Mouse (Mus musculus) neural tube, embryonic 11.5 days (tissue): ENCODE measurements at regions not wholly inside any gene's neighbourhood (a gene's known extent, or its start where the extent isn't known, plus 50 kb on each side); places are given as distances from the start of the nearest gene placed in this dataset.

Source experiments
- ATAC-seq: fragments of 200-750 bp; cut with Nextera tagmentation; 2 replicates; pipeline ENCODE4 v1.8.0; 2017; ENCODE audit warnings: moderate number of reproducible peaks, mild to moderate bottlenecking, moderate TSS enrichment, moderate library complexity; ENCODE audit not compliant: insufficient read depth, low FRiP score, low TSS enrichment
- DNase-seq: peaks from one replicate; pipeline ENCODE4 v3.0.0-alpha.2; 2015; ENCODE audit warnings: low spot score
- H3K27ac ChIP-seq: fragments of 300-500 bp; sonication (generic); 2 replicates; pipeline ENCODE4 v1.5.1; 2014; ENCODE audit warnings: low read depth, mild to moderate bottlenecking, low read length
- H3K27me3 ChIP-seq: fragments of 300-500 bp; sonication (generic); 2 replicates; pipeline ENCODE4 v1.6.1; 2014; ENCODE audit warnings: mild to moderate bottlenecking, low read length, mixed read lengths; ENCODE audit not compliant: control insufficient read depth, insufficient read depth
- H3K36me3 ChIP-seq: fragments of 300-500 bp; sonication (generic); 2 replicates; pipeline ENCODE4 v1.6.1; 2014; ENCODE audit warnings: mild to moderate bottlenecking, low read length, moderate library complexity, mixed read lengths; ENCODE audit not compliant: control insufficient read depth, insufficient read depth
- H3K4me1 ChIP-seq: fragments of 300-500 bp; sonication (generic); 2 replicates; pipeline ENCODE4 v1.6.1; 2014; ENCODE audit warnings: low read length, mixed read lengths; ENCODE audit not compliant: control insufficient read depth, insufficient read depth
- H3K4me2 ChIP-seq: fragments of 300-500 bp; sonication (generic); 2 replicates; pipeline ENCODE4 v1.6.1; 2014; ENCODE audit warnings: low read depth, mild to moderate bottlenecking, moderate library complexity
- H3K4me3 ChIP-seq: fragments of 300-500 bp; sonication (generic); 2 replicates; pipeline ENCODE4 v1.5.1; 2014; ENCODE audit warnings: low read depth, low read length
- H3K9ac ChIP-seq: fragments of 300-500 bp; sonication (generic); 2 replicates; pipeline ENCODE4 v1.6.1; 2014; ENCODE audit warnings: mild to moderate bottlenecking, low read length
- H3K9me3 ChIP-seq: fragments of 300-500 bp; sonication (generic); 2 replicates; pipeline ENCODE4 v1.6.1; 2016; ENCODE audit warnings: low read length; ENCODE audit not compliant: control insufficient read depth
- WGBS: fragments of 180-500 bp; shearing (Covaris S2); extraction: QIAGEN DNeasy Blood & Tissue Kit; methylation state at CpG from one replicate; pipeline ENCODE4 v1.1.7; 2014; 5-methylcytosine and 5-hydroxymethylcytosine counted together

DNA sequence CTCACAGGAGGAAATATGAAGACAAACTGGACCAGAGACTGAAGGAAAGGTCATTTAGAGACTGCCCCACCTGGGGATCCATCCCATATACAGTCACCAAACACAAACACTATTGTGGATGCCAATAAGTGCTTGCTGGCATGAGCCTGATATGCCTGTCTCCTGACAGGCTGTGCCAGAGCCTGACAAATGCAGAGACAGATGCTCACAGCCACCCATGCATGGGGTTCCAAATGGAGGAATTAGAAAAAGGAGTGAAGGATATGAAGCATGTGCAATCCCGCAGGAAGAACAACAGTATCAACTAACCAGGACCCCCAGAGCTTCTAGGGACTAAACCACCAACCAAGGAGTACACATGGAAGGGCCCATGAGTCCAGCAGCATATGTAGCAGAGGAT, 505.9 kb downstream of the Gm6685 start:
- 91% methylated on average over 1 of the region's 1 CpGs for WGBS
- no peak for DNase-seq

DNA sequence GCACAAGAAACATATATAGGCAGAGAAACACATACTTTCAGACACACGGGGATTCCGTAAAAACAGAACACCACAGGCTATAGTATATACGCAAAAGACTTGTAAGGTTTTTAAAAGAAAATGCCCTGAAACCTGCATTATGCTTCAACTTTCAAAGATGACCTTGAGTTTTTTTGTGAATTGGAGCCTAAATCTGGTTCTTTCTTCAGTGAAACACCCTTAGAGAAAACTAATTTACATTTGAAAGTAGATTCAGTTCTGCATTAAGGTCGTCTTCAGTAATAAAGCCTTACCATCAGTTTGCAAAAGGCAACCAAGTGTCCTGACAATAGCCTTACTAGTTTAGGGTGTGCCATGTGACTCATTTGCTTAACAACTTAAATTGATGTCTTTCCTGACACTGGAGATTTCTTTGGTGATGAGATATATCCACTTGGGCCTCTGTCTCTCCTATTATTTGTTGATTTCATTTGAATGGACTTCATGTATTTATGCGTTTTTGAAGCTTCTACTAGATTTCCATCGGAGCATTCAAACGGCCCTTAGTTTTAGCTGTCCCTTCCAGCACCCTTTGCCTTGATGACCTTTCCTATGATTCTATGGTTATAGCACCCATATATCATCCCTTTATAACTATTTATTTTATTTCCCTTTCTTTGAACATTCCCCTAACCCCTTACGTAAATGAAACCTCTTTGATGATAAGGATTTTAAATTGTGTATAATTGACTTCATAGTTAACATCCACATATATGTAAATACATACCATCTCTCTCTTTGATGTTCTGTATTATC, 539.6 kb downstream of the Gm6685 start:
- DNase-seq (no peak), ATAC-seq (no peak)
- 69% methylated on average over 8 of the region's 8 CpGs for WGBS
- Histone ChIP-seq H3K4me1 (no peaks in the 10 kb centered on the region), H3K27me3 (no peaks in the 10 kb centered on the region), H3K4me2 (no peak overlapping the region), H3K9me3 (no peaks in the 10 kb centered on the region), H3K4me3 (no peak overlapping the region), H3K9ac (no peak overlapping the region), H3K27ac (no peak overlapping the region), H3K36me3 (no peaks in the 10 kb centered on the region)

More for the DNA sequence above, 505.9 kb downstream of the Gm6685 start:
- no peaks in the 10 kb centered on the region for H3K27me3 ChIP-seq
- no peak overlapping the region for H3K9ac ChIP-seq
- no peaks in the 10 kb centered on the region for H3K36me3 ChIP-seq
- ATAC-seq: no peak
- no peak overlapping the region for H3K4me2 ChIP-seq
- no peak overlapping the region for H3K27ac ChIP-seq
- no peak overlapping the region for H3K4me3 ChIP-seq
- no peaks in the 10 kb centered on the region for H3K4me1 ChIP-seq
- H3K9me3 ChIP-seq: no peaks in the 10 kb centered on the region

DNA sequence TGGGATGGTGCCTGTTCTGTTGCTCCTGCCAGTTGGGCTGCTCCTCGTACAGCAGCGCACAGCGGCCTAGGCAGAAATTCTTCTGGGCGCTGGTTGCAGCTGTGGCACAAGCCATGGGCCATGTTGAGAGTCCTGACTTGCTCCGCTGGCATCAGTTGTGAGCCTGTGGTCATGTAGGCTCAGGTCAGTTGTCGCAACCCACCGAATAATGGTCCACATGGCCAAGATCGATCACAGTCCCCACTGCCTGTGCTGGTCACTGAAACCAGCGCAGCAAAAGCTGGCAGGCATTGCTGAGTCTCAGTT, 585.8 kb downstream of the Gm6685 start:
- Histone ChIP-seq H3K27me3 (no peaks in the 10 kb centered on the region), H3K9ac (no peak overlapping the region), H3K4me2 (no peak overlapping the region), H3K4me3 (no peak overlapping the region), H3K4me1 (no peaks in the 10 kb centered on the region), H3K36me3 (no peaks in the 10 kb centered on the region), H3K27ac (no peak overlapping the region), H3K9me3 (no peaks in the 10 kb centered on the region)
- DNase-seq (no peak), ATAC-seq (peak; percentile 55)
- 82% methylated on average over 9 of the region's 9 CpGs for WGBS

DNA sequence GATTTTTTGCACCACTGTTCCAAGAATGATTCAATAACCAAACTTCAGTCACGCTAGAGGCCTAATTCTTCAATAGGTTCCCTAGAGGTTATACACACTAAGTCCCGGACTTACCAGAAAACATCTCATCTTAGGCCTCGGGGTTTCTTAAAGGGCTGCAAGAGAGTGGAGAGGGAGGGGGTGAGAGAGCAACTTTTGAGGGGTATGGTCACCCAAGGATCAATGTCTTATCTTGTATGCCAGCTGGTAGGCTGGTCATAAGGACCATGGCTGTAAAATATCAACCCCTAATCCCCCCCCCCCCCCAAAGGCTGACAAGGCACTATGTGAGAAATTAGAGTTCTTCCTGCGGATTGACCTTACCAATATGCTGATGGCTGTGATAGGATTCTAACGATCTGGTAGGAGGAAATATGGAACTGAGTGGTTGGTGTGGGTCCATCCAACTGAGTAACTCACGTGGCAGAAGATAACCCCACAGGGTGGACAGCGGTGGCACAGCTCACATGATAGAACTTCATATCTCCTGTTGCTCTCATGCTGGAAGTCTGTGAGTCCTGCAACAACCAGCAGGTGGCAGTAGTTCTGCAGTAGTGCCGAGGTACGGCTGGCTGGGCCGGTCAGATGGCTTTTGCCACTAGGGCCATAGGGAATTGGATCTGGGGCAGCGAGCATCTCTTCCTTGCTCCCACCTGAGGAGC, 586.3 kb downstream of the Gm6685 start:
- no peak overlapping the region for H3K27ac ChIP-seq
- no peak overlapping the region for H3K4me3 ChIP-seq
- ATAC-seq (peak; percentile 90), DNase-seq (peak; percentile 73)
- no peaks in the 10 kb centered on the region for H3K36me3 ChIP-seq
- no peaks in the 10 kb centered on the region for H3K9me3 ChIP-seq
- H3K4me2 ChIP-seq: no peak overlapping the region
- H3K9ac ChIP-seq: no peak overlapping the region
- WGBS: 44% methylated on average over 11 of the region's 11 CpGs
- no peaks in the 10 kb centered on the region for H3K27me3 ChIP-seq
- H3K4me1 ChIP-seq: no peaks in the 10 kb centered on the region

DNA sequence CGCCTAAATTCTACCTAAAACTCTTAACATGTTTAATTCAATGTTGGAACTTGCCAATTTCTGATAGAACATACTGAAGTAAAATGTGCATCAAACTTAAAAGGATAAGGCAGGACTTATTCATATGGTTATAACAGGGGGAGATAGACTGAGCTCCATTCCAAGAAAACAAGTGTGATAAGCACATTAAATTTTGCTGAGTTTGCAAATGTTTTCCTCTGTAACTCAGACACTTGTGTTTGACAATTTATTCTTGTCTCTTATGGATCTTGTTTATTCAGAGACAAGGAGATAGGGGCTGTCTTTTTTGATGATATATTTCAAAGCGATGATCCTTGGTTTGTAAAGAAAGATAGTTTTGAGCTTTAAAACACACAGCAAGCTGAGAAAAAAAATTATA, 613.6 kb downstream of the Gm6685 start:
- WGBS: 94% methylated on average over 2 of the region's 2 CpGs
- ATAC-seq: no peak

DNA sequence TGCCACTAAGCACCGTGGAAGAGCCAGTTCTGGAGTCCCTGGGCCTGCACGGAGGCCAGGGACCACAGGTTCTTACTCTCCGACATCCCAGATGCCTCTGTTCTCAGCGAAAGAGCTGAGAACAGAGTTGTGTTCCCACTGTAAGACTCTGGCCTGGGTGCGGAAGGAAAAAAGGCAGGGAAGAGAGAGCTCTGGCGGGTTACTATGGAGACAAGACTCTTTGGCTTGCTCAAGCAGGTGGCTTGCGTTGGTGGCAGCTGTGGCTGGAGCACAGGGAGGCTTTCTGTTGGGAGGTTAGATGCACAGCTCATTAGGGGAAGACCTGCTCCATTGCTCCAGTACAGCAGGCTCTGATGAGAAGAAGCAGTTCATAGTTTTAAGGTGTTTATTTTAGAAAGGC, 618.3 kb downstream of the Gm6685 start:
- no peaks in the 10 kb centered on the region for H3K9me3 ChIP-seq
- H3K4me1 ChIP-seq: no peaks in the 10 kb centered on the region
- no peaks in the 10 kb centered on the region for H3K27me3 ChIP-seq
- no peaks in the 10 kb centered on the region for H3K36me3 ChIP-seq
- no peak overlapping the region for H3K4me2 ChIP-seq
- WGBS: 73% methylated on average over 7 of the region's 7 CpGs
- DNase-seq: no peak
- H3K27ac ChIP-seq: no peak overlapping the region
- ATAC-seq: no peak
- H3K4me3 ChIP-seq: no peak overlapping the region
- H3K9ac ChIP-seq: no peak overlapping the region

More for the DNA sequence above, 613.6 kb downstream of the Gm6685 start:
- Histone ChIP-seq H3K27me3 (no peaks in the 10 kb centered on the region), H3K4me3 (no peak overlapping the region), H3K36me3 (no peaks in the 10 kb centered on the region), H3K4me2 (no peak overlapping the region), H3K9ac (no peak overlapping the region), H3K4me1 (no peaks in the 10 kb centered on the region), H3K9me3 (no peaks in the 10 kb centered on the region), H3K27ac (no peak overlapping the region)
- DNase-seq: no peak

DNA sequence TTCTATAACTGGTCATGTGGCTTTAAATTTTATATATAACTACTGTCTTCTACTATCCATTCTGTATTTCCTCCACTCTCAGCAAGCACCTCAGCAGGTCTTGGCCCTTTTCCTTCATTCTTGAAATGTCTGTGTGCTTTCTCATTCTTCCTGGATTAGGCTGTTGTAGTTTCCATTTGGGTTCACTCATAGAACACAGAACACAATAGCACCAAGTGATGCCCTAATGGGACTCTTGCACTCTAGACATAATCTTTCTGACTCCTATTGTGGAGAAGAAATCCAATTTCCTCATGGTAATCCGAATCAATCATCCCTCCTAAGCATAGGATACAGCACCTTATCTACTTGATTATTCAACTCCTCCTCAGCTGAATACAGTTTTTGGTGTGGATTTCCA, 667.2 kb downstream of the Gm6685 start:
- no peak overlapping the region for H3K4me3 ChIP-seq
- DNase-seq (no peak), ATAC-seq (no peak)
- H3K4me2 ChIP-seq: no peak overlapping the region
- H3K9me3 ChIP-seq: no peaks in the 10 kb centered on the region
- 64% methylated on average over 1 of the region's 1 CpGs for WGBS
- no peaks in the 10 kb centered on the region for H3K27me3 ChIP-seq
- no peak overlapping the region for H3K27ac ChIP-seq
- no peak overlapping the region for H3K9ac ChIP-seq
- no peaks in the 10 kb centered on the region for H3K36me3 ChIP-seq
- H3K4me1 ChIP-seq: no peaks in the 10 kb centered on the region
